Mouse (Mus musculus): ENCODE measurements around the gene Tchp.

DNA sequence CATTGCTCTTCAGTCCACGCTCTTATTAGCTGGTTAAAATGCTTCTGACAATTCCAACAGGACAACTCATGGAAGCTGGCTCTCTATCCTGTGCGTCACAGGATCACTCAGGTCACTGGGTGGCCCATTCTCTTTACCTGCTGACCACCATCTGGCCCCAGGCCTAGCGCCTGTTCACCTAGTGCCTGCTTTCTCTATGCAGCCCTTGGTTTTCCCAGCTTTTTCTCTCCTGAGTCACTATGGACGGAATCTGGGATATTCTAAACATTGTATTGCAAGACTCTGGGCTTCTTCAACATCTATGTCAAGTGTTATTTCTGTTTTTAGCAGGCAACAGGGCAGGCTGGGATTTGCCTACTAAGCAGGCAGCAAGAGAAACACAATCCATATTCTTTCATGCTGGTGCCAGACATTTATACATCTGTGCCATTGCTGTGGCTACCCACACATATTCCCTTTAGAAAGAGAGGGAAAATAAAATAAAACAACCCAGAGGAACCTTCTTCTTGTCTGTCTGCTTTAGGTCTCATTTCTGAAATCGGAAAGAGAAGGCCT is 52.1 kb downstream of the Tchp start:
- TF ChIP-seq HCFC1 (IDR thresholded peaks at IDR 0.05; ENCODE audit: borderline replicate concordance, insufficient read depth, low read length) = no peak
- TF ChIP-seq MAFK (IDR thresholded peaks at IDR 0.05; ENCODE audit: insufficient read depth, low read depth, low read length) = no peak
- TF ChIP-seq CHD2 (IDR thresholded peaks at IDR 0.05; ENCODE audit: low read depth, low read length) = no peak
- no peak for TF ChIP-seq ZC3H11A (IDR thresholded peaks at IDR 0.05; ENCODE audit: borderline replicate concordance, low read depth, low read length)
- no peak for TF ChIP-seq ZNF384 (IDR thresholded peaks at IDR 0.05; ENCODE audit: low read depth, low read length)

All from ES-E14 (cell line).